Mouse (Mus musculus): ENCODE measurements at regions not wholly inside any gene's neighbourhood (a gene's known extent, or its start where the extent isn't known, plus 50 kb on each side); places are given as distances from the start of the nearest gene placed in this dataset.

- DNase-seq = no peak
- intact Hi-C loops (cut with DNase I; ENCODE audit: low total_unique reads) = no loop called here
Measured at GRCm38 (mm10) chr10:121150668-121151067, 116.9 kb downstream of the Wif1 start.

GRCm38 (mm10) chr10:121153625-121154024 lies 119.9 kb downstream of the Wif1 start:
- DNase-seq = no peak
- intact Hi-C loops (cut with DNase I; ENCODE audit: low total_unique reads) = no loop called here

GRCm38 (mm10) chr10:121160499-121160898 lies 126.7 kb downstream of the Wif1 start:
- intact Hi-C loops (cut with DNase I; ENCODE audit: low total_unique reads) = no loop called here
- DNase-seq = no peak

GRCm38 (mm10) chr10:121161201-121161600 lies 127.4 kb downstream of the Wif1 start:
- intact Hi-C loops (cut with DNase I; ENCODE audit: low total_unique reads) = no loop called here
- no peak for DNase-seq

GRCm38 (mm10) chr10:121174022-121174421 lies 140.3 kb downstream of the Wif1 start:
- DNase-seq = no peak
- intact Hi-C loops (cut with DNase I; ENCODE audit: low total_unique reads) = no loop called here

GRCm38 (mm10) chr10:121189139-121189538 lies 155.4 kb downstream of the Wif1 start:
- DNase-seq = no peak
- intact Hi-C loops (cut with DNase I; ENCODE audit: low total_unique reads) = no loop called here

- DNase-seq = no peak
- intact Hi-C loops (cut with DNase I; ENCODE audit: low total_unique reads) = no loop called here
Measured at GRCm38 (mm10) chr10:121199236-121199635, 151.8 kb downstream of the Tbc1d30 start.

GRCm38 (mm10) chr10:121202531-121202930 lies 148.5 kb downstream of the Tbc1d30 start:
- intact Hi-C loops (cut with DNase I; ENCODE audit: low total_unique reads) = no loop called here
- no peak for DNase-seq

GRCm38 (mm10) chr10:121205551-121205950 lies 145.5 kb downstream of the Tbc1d30 start:
- no peak for DNase-seq
- intact Hi-C loops (cut with DNase I; ENCODE audit: low total_unique reads) = no loop called here

GRCm38 (mm10) chr10:121206002-121206742 lies 144.9 kb downstream of the Tbc1d30 start:
- DNase-seq = peak; percentile 41
- intact Hi-C loops (cut with DNase I; ENCODE audit: low total_unique reads) = no loop called here

GRCm38 (mm10) chr10:121206743-121207039 lies 144.4 kb downstream of the Tbc1d30 start:
- intact Hi-C loops (cut with DNase I; ENCODE audit: low total_unique reads) = no loop called here
- DNase-seq = no peak

Measured in gastrocnemius, postnatal 14 days (tissue).